Mouse (Mus musculus) cortical plate, adult 2 months (tissue): ENCODE measurements around the gene Unc5b. TPM values are rescaled to one million over a fixed set of nuclear protein-coding genes. Genes with fewer than 3 reads are reported as not detected.

ENCODE experiments used
- H3K27ac ChIP-seq: fragments of 200-500 bp; 2 replicates; pipeline ENCODE4 v1.5.1; 2012; ENCODE audit warnings: low read length, control low read depth, inconsistent platforms; ENCODE audit not compliant: insufficient read depth
- H3K4me1 ChIP-seq: fragments of 200-500 bp; 2 replicates; pipeline ENCODE4 v1.6.1; 2011; ENCODE audit warnings: low read length; ENCODE audit not compliant: control insufficient read depth, insufficient read depth
- H3K4me3 ChIP-seq: fragments of 200-500 bp; 2 replicates; pipeline ENCODE4 v1.5.1; 2011; ENCODE audit warnings: mild to moderate bottlenecking, low read length, control low read depth; ENCODE audit not compliant: insufficient read depth
- CTCF ChIP-seq: fragments of 200-500 bp; IDR thresholded peaks from 2 replicates; pipeline ENCODE4 v1.5.1; 2011; ENCODE audit warnings: mild to moderate bottlenecking, control low read depth, low read length; ENCODE audit not compliant: insufficient read depth; ENCODE audit errors: extremely low read depth
- POLR2A ChIP-seq: fragments of 200-500 bp; IDR thresholded peaks from 2 replicates; pipeline ENCODE4 v1.6.1; 2011; ENCODE audit warnings: mild to moderate bottlenecking, low read length, control low read depth; ENCODE audit not compliant: insufficient read depth; ENCODE audit errors: extremely low read depth
- polyA plus RNA-seq: library from polyadenylated mRNA; depleted of rRNA; stranded (reverse); fragments of >200 nt; gene quantifications from 2 replicates; pipeline ENCODE4 v1.2.3, GENCODE M21; 2012; rRNA removed

Gene Unc5b
- polyA plus RNA-seq, 1 experiment: 9.8 TPM

- no peak overlapping the region for H3K27ac ChIP-seq
- TF ChIP-seq POLR2A (no peak), CTCF (no peak)
- no peaks in the 10 kb centered on the region for H3K4me1 ChIP-seq
- no peak overlapping the region for H3K4me3 ChIP-seq
Observed at GRCm38 (mm10) chr10:60716449-60716848, 114.9 kb downstream of the Unc5b start.

Other genes with a start within 250 kb of the Unc5b start
- 0.46 and 1.2 TPM in 2 replicates for gene Cdh23, start 135.1 kb downstream of the Unc5b start, polyA plus RNA-seq
- gene Slc29a3, start 78.8 kb downstream of the Unc5b start, polyA plus RNA-seq: 8.4 and 8.5 TPM in 2 replicates